Mouse (Mus musculus): Measurements from ENCODE around the gene Leng8.

The Leng8 gene

DNA sequence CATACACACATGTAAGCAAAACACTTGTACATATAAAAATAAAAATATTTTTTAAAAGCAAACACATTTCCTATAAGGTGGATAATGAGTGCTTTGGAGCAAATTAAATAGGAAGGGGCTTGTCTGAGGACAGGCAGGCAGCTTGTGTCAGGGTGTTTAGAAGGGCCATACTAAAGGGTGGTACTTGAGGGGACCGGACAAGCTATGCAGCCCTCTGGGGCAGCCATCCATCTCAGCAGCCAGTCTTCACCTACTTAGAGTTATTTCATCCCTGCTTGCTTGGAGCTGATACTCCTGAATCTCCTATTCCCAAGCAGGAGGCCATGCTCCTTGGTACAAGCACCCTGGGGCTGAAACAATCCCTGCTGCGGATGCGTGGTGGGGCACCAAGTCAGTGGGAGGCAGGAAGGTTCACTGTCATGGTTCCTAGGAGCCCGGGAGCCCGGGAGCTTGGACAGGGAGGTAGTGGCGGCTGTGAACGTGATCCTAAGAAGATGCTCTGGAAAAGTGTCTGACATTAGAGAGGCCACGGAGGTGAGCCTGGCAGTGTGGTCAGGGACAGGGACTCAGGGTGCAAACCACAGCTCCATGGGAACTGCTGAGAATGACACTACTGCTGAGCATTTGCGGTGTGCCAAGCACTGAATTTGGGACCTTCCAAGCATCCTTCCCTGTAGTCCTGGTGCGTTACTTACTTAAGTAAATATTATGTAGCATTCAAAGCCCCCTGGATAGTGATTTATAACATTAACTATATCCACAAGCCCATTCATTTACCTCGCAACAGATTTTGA is 9.7 kb upstream of the Leng8 start:
- no peak for DNase-seq (ENCODE audit: low spot score in 2 of 2)

- DNase-seq (ENCODE audit: low spot score in 2 of 2) = no peak
These were observed 8.9 kb upstream of the Leng8 start for GRCm38 (mm10) chr7:4127894-4128293.

DNA sequence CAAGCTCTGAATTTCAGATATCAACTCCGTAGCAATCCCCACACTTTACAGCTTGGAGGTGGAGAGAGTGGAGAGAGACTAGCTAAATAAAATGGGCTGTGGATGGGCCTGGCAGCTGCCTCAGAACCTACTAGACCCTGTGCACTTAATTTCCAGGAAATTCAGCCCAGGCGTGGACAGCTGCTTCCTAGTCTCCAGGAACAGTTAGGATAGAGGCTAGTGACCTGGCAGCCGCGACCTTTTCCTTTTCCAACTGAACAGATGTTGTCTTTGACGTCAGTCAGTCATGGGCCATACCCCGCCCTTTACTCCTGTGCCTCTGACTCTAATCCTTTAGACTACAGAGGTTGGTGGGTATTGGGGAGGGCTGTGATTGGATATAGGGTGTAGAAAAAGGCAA is 8.0 kb upstream of the Leng8 start:
- DNase-seq (ENCODE audit: low spot score in 2 of 2) = no peak

GRCm38 (mm10) chr7:4130686-4131452 is 6.0 kb upstream of the Leng8 start:
- DNase-seq (ENCODE audit: low spot score in 2 of 2) = peak; percentile 59 to 84

- DNase-seq (ENCODE audit: low spot score in 2 of 2) = no peak
These were observed 4.9 kb upstream of the Leng8 start for GRCm38 (mm10) chr7:4131964-4132363.

DNA sequence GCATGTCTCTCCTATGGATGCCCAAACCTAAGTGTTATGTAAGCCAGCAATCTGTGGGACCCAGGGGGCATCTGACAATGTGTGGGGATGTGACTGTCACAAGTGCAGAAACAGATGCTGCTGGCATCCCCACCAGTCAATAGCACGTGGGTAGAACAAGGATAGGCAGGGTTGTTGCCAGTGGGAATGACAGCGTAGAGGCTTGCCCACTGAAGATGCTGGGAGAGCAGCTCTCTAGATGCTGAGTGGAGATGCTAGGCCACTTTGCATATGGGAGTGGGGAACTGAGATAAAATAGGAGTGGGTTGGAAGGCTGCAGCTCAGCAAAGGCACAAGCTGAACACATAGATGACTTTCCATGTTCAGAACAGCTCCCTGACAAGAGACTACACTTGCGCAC is 4.3 kb upstream of the Leng8 start:
- DNase-seq (ENCODE audit: low spot score in 2 of 2) = no peak

DNA sequence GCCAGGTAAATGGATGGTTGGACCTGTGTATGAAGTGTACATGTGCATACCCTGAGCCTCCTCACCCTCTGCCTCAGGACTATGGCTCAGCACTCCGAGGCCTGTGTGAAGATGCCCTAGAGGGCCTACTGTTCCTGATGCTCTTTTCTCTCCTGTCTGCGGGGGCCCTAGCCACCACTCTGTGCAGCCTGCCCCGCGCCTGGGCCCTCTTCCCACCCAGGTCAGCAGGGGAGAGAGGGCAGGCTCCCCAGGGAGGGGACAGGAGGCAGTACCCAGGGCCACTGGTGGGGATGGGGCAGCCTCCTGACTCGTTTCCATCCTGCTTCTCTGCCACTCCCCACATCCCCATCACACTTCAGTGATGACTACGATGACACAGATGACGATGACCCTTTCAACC is 3.8 kb upstream of the Leng8 start:
- no peak for DNase-seq (ENCODE audit: low spot score in 2 of 2)

DNA sequence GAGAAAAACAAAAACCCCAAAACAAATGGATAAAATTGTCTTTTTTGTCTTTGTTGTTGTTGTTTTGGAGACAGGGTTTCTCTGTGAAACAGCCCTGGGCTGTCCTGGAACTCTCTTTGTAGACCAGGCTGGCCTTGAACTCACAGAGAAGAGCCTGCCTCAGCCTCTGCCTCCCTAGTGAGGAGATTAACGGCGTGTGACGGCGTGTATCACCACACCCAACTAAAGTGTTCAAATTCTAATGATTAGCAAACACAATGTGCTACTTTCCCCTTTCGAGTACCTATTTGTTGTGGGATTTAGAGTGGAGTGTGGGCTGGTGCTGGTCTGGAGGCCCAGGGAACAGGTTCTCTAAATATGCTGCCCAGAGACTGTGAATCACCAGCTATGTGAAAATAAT is 1.9 kb upstream of the Leng8 start:
- no peak for DNase-seq (ENCODE audit: low spot score in 2 of 2)

- DNase-seq (ENCODE audit: low spot score in 2 of 2) = no peak
These were observed 452 bp upstream of the Leng8 start for GRCm38 (mm10) chr7:4136404-4136770.

GRCm38 (mm10) chr7:4137746-4138145 is 907 bp downstream of the Leng8 start:
- DNase-seq (ENCODE audit: low spot score in 2 of 2) = no peak

GRCm38 (mm10) chr7:4138181-4138580 is 1.3 kb downstream of the Leng8 start:
- no peak for DNase-seq (ENCODE audit: low spot score in 2 of 2)

- no peak for DNase-seq (ENCODE audit: low spot score in 2 of 2)
These were observed 1.8 kb downstream of the Leng8 start for GRCm38 (mm10) chr7:4138671-4139070.

DNA sequence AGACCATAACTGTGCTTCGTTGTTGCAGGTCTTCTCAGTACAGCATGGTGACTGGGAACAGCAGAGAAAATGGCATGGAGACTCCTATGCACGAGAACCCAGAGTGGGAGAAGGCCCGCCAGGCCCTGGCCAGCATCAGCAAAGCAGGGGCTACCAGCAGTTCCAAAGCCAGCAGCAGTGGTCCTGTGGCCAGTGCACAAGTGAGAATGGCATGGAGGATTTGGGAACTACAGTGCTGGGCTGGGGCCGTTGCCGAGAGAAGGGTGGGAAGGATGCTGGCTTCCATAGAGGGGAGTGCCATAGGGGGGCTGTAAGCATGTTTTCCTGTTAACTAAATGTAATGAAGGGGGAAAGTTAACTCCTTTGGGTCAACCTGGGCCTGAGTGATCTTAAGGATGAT is 2.6 kb downstream of the Leng8 start:
- DNase-seq (ENCODE audit: low spot score in 2 of 2) = no peak

- DNase-seq (ENCODE audit: low spot score in 2 of 2) = no peak
These were observed 4.9 kb downstream of the Leng8 start for GRCm38 (mm10) chr7:4141648-4142325.

DNA sequence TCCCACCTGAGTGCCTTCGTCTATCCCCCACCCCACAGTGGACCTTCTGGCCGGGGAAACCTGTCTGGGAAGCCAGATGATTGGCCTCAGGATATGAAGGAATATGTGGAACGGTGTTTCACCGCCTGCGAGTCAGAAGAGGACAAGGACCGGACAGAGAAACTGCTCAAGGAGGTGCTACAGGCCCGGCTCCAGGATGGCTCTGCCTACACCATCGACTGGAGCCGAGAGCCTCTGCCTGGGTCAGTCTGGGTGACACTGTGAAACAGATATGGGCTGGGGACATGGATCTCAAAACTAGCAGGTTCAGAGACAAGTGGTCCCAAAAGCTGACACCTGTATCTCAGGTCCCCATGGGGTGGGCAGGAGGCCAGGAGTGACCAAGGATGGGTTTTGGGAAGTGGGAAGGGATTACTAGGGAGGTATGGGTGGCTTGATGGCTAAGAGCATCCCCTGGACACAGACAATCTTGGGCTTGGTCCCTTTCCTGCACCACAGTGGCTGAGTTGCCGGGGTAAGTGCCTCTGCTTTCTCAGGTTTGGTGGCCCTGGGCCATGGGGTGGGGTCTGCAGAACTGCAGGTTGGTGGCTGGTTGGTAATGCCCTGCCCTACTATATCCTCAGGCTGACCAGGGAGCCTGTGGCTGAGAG is 6.1 kb downstream of the Leng8 start:
- DNase-seq (ENCODE audit: low spot score in 2 of 2) = no peak

GRCm38 (mm10) chr7:4143506-4143905 is 6.7 kb downstream of the Leng8 start:
- no peak for DNase-seq (ENCODE audit: low spot score in 2 of 2)

DNA sequence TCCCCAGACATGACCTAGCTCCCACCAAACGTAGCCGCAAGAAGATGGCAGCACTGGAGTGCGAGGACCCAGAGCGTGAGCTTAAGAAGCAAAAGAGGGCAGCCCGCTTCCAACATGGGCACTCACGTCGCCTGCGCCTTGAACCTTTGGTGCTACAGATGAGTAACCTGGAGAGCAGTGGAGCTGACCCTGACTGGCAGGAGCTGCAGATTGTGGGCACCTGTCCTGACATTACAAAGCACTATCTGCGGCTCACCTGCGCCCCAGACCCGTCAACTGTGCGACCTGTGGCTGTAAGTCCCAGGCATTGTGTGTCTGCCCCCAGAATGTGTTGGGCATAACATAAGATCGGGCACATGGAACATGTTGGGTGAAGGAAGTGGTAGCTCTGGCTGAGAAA is 7.2 kb downstream of the Leng8 start:
- DNase-seq (ENCODE audit: low spot score in 2 of 2) = no peak

DNA sequence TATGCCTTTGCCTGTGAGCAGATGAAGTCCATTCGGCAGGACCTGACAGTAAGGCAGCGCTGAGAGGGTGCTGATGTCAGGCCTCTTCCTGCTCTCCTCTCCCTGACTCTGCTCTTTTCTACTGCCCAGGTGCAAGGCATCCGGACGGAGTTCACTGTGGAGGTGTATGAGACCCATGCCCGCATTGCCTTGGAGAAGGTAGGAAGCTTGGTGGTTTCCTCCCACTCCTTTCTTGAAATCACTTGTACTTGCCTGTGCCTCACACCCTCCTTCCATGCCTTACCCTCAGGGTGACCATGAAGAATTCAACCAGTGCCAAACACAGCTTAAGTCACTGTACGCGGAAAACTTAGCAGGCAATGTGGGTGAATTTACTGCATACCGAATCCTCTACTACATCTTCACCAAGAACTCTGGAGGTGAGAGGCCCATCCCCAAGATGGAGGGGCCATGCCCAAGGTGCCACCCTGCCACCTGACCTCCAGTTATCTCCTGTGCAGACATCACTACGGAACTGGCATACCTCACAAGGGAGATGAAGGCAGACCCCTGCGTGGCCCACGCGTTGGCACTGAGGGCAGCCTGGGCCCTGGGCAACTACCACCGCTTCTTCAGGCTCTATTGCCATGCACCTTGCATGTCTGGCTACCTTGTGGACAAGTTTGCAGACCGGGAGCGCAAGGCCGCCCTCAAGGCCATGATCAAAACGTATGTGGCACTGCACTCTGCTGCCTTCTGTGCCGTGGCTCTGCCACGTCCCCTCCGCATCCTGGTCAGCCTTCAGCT is 8.1 kb downstream of the Leng8 start:
- no peak for DNase-seq (ENCODE audit: low spot score in 2 of 2)

- peak in 1 of 2 experiments; percentile 64 for DNase-seq (ENCODE audit: low spot score in 2 of 2)
These were observed 8.8 kb downstream of the Leng8 start for GRCm38 (mm10) chr7:4145552-4146190.

DNA sequence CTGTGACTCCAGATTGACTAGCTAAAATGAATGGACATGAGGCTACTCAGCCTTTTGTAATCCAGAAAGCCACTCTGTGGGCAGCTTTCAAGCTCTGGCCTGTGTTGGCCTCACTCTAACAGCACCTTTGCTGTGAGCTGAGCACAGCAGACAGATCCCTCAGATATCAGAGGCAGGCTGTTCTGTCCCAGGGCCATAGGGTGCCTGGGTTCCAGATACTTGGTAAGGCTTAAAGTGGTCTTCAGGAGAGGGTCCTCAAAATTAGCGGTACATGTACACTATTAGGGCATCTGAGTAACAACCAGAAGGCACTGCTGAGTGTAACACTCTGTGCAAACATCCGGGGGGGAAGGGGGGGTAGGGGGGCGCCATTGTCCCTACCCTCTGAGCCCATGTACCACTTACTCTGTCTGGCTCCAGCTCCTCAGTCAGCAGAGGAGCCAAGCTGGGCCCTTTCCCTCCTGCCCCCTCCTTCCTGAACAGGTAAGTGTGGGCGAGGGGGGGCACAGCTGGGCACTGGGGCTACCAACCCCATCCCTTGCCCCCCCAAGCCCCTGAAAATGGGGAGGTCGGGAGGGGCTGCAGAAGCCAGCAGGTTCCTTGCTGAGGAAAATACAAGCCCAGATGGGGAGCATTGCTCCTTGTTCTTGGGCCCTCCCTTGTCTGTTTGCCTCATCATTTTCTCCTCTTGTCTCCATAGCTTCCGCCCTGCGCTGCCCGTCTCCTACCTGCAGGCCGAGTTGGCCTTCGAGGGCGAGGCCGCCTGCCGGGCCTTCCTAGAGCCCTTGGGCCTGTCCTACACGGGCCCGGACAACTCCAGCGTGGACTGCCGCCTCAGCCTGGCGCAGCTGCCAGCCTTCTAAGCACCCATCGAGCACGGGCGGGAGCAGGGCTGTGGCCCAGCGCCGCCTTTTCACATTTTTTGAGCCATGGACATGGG is 9.7 kb downstream of the Leng8 start:
- DNase-seq (ENCODE audit: low spot score in 2 of 2) = no peak
